ENCODE assay signal across 14 mouse cellular contexts in genomic region chr1:131068011-131068727, GRCm38 (mm10). TPM values are rescaled to one million over a fixed set of nuclear protein-coding genes. Genes with fewer than 3 reads are reported as not detected.
A peak's percentile ranks its signal among the peaks of the same experiment; 100 is the strongest.
DNase-seq lines count a peak whose midpoint lies in the region; ATAC-seq lines count a peak whose summit lies in the region.
"Had no signal": no experiment of that assay in that cellular context is flagged by ENCODE, and none has a peak within 500 bp of the region (broad histone marks: within the 10 kb centered on the region; RNA-seq: fewer than 3 reads in every experiment).

No protein-coding gene starts in this region.

- H3K4me2 ChIP-seq in heart, embryonic 14.5 days (ENCODE audit: low read length) = no peak overlapping the region
- H3K4me2 ChIP-seq in heart, embryonic 11.5 days = no peak overlapping the region
- peak overlapping the region; percentile 57 for H3K4me2 ChIP-seq in liver, embryonic 13.5 days

- DNase-seq in MEL-GATA-1-ER (ENCODE audit: extremely low read depth, low read depth) (peak; percentile 79), MN1 (ENCODE audit: low spot score) (no peak)
- DNase-seq in liver, embryonic 13.5 days = peak; percentile 56
- DNase-seq in left cerebral cortex, postnatal 25 days (ENCODE audit: low spot score in 2 of 2) = no peak
- no peak for DNase-seq in right cerebral cortex, postnatal 25 days
- DNase-seq: gastrocnemius, postnatal 10 days; layer of hippocampus, adult 9-11 months had no signal

- no peak overlapping the region for H3K9ac ChIP-seq in heart, embryonic 14.5 days (ENCODE audit: low read length)
- H3K9ac ChIP-seq in heart, embryonic 11.5 days (ENCODE audit: low read depth, low read length) = no peak overlapping the region
- peak overlapping the region; percentile 33; the same call in 1 of the 2 replicates for H3K9ac ChIP-seq in liver, embryonic 13.5 days

- no peak for ATAC-seq in heart, embryonic 14.5 days (ENCODE audit: insufficient number of reproducible peaks, insufficient read depth, low FRiP score, low read depth)
- ATAC-seq in heart, embryonic 11.5 days (replicated peaks; ENCODE audit: insufficient number of reproducible peaks, low FRiP score, low TSS enrichment) = no peak
- peak; percentile 60; the same call in 1 of the 2 replicates for ATAC-seq in erythroblast, adult 5-6 weeks (replicated peaks; ENCODE audit: low FRiP score, poor library complexity, severe bottlenecking)
- peak; percentile 99 for ATAC-seq in liver, embryonic 13.5 days (ENCODE audit: low read depth)

- peaks cover 22% of the 10 kb centered on the region for H3K36me3 ChIP-seq in heart, embryonic 14.5 days (ENCODE audit: control insufficient read depth, insufficient read depth, low read length)
- H3K36me3 ChIP-seq in heart, embryonic 11.5 days (ENCODE audit: control insufficient read depth, insufficient read depth, low read length) = peaks cover 3% of the 10 kb centered on the region; the same call in 1 of the 2 replicates
- no peaks in the 10 kb centered on the region for H3K36me3 ChIP-seq in liver, embryonic 13.5 days

- H3K27ac ChIP-seq in heart, embryonic 14.5 days (replicated peaks in 1 of 2; ENCODE audit: control insufficient read depth in 1 of 2, insufficient read depth in 1 of 2, low read depth in 2 of 2, low read length in 2 of 2) = peak overlapping the region; percentile 23 to 28; a peak in 1 of 4 replicates
- no peak overlapping the region for H3K27ac ChIP-seq in heart, embryonic 11.5 days (ENCODE audit: low read depth, low read length)
- peak overlapping the region; percentile 83 for H3K27ac ChIP-seq in liver, embryonic 13.5 days

- peaks cover 31 to 53% of the 10 kb centered on the region in 2 experiments for H3K4me1 ChIP-seq in heart, embryonic 14.5 days (ENCODE audit: control insufficient read depth in 2 of 2, insufficient read depth in 2 of 2, low read length in 2 of 2)
- H3K4me1 ChIP-seq in heart, embryonic 11.5 days (ENCODE audit: control insufficient read depth, insufficient read depth, low read length) = peaks cover 34% of the 10 kb centered on the region
- peaks cover 75% of the 10 kb centered on the region for H3K4me1 ChIP-seq in liver, embryonic 13.5 days (replicated peaks)

- 67% methylated on average over 10 of the region's 10 CpGs for WGBS in heart, embryonic 14.5 days
- WGBS in heart, embryonic 11.5 days (ENCODE audit: insufficient replicate concordance) = 81% methylated on average over 10 of the region's 10 CpGs
- 31% methylated on average over 10 of the region's 10 CpGs for WGBS in liver, embryonic 13.5 days (ENCODE audit: insufficient replicate concordance)

- H3K4me3 ChIP-seq in heart, embryonic 14.5 days (ENCODE audit: control insufficient read depth in 1 of 2, insufficient read depth in 1 of 2, low read depth in 1 of 2, low read length in 2 of 2) = no peak overlapping the region
- H3K4me3 ChIP-seq in heart, embryonic 11.5 days (ENCODE audit: low read depth, low read length) = no peak overlapping the region
- H3K4me3 ChIP-seq in liver, embryonic 13.5 days (replicated peaks) = 0 out of 2 replicates have a peak overlapping the region, but pooled peaks have one; percentile 16

- no peaks in the 10 kb centered on the region for H3K27me3 ChIP-seq in heart, embryonic 14.5 days (ENCODE audit: control insufficient read depth, insufficient read depth, low read length)
- no peaks in the 10 kb centered on the region for H3K27me3 ChIP-seq in heart, embryonic 11.5 days (ENCODE audit: control insufficient read depth, insufficient read depth, low read length)
- H3K27me3 ChIP-seq in liver, embryonic 13.5 days = no peaks in the 10 kb centered on the region

- no peaks in the 10 kb centered on the region for H3K9me3 ChIP-seq in heart, embryonic 14.5 days (ENCODE audit: control insufficient read depth, low read length)
- no peaks in the 10 kb centered on the region for H3K9me3 ChIP-seq in heart, embryonic 11.5 days (replicated peaks; ENCODE audit: control insufficient read depth, low read length)
- H3K9me3 ChIP-seq in liver, embryonic 13.5 days (replicated peaks) = no peaks in the 10 kb centered on the region

- intact Hi-C loops in left cerebral cortex, postnatal 25 days (cut with DNase I) = no loop called here

RNA-seq across cellular contexts. Expression of gene Mapkapk2, which starts 29.5 kb away (rescaled TPM):
- polyA plus RNA-seq in heart, embryonic 14.5 days (2014; fragmentation: Nextera tagmentation; extraction: Ambion mirVana) = 59.9 and 96.1 TPM in 2 replicates
- 51.4 and 57.6 TPM in 2 replicates for polyA plus RNA-seq in heart, embryonic 11.5 days (2014; fragmentation: Nextera tagmentation; extraction: Ambion mirVana)
- 38.0 and 49.5 TPM in 2 replicates for total RNA-seq in erythroblast, adult 5-6 weeks (2015; ENCODE audit: low replicate concordance)
- 26.3 and 33.3 TPM in 2 replicates for total RNA-seq in erythroblast, adult 5-6 weeks (2017; ENCODE audit: low replicate concordance)
- polyA plus RNA-seq in liver, embryonic 13.5 days (2015; fragmentation: Nextera tagmentation; extraction: Ambion mirVana) = 12.0 and 12.3 TPM in 2 replicates
- 10 to 100 TPM; 25.8 to 28.3 TPM for total RNA-seq in left cerebral cortex, postnatal 25 days (2021)

RNA-seq across cellular contexts. Expression of gene Il10, which starts 48.5 kb away (rescaled TPM):
- not detected in 2 replicates for polyA plus RNA-seq in heart, embryonic 14.5 days (2014; fragmentation: Nextera tagmentation; extraction: Ambion mirVana)
- polyA plus RNA-seq in heart, embryonic 11.5 days (2014; fragmentation: Nextera tagmentation; extraction: Ambion mirVana) = not detected in 2 replicates
- total RNA-seq in erythroblast, adult 5-6 weeks (2015; ENCODE audit: low replicate concordance) = not detected in 2 replicates
- not detected in 2 replicates for total RNA-seq in erythroblast, adult 5-6 weeks (2017; ENCODE audit: low replicate concordance)
- polyA plus RNA-seq in liver, embryonic 13.5 days (2015; fragmentation: Nextera tagmentation; extraction: Ambion mirVana) = not detected in 2 replicates
- not detected for total RNA-seq in left cerebral cortex, postnatal 25 days (2021)
- total RNA-seq: gastrocnemius, postnatal 10 days had no signal
- polyA plus RNA-seq: hindbrain, embryonic 11.5 days; limb, embryonic 11.5 days; neural tube, embryonic 11.5 days; testis, adult 2 months had no signal

Comparison
In these comparisons a context has a peak if more than half of its experiments do, and no peak if none do; other contexts are left out.
1. ATAC-seq: peak in erythroblast, adult 5-6 weeks (single experiment) and liver, embryonic 13.5 days (single experiment); none in heart, embryonic 14.5 days (single experiment) and heart, embryonic 11.5 days (single experiment).
2. DNase-seq: peak in MEL-GATA-1-ER (single experiment) and liver, embryonic 13.5 days (single experiment); none in left cerebral cortex, postnatal 25 days (0 of 2), MN1 (single experiment) and right cerebral cortex, postnatal 25 days (single experiment).